Mouse (Mus musculus): ENCODE measurements around the gene Gm6337. TPM values are rescaled to one million over a fixed set of nuclear protein-coding genes. Genes with fewer than 3 reads are reported as not detected.
"Not testable (repeated sequence)": the region's sequence is repeated elsewhere in the genome, so short reads cannot be mapped to it uniquely, and the experiment has no call there.

Gm6337 gene
- not detected in 2 replicates for total RNA-seq (2015)
- total RNA-seq (2017): not detected in 2 replicates

- ATAC-seq (ENCODE audit: poor library complexity, severe bottlenecking): not testable (repeated sequence)
Measured at GRCm38 (mm10) chr14:6058167-6058566, at the start of gene Gm6337. Gene Gm6337, minus strand, starts transcription at chr14:6058267.

DNA sequence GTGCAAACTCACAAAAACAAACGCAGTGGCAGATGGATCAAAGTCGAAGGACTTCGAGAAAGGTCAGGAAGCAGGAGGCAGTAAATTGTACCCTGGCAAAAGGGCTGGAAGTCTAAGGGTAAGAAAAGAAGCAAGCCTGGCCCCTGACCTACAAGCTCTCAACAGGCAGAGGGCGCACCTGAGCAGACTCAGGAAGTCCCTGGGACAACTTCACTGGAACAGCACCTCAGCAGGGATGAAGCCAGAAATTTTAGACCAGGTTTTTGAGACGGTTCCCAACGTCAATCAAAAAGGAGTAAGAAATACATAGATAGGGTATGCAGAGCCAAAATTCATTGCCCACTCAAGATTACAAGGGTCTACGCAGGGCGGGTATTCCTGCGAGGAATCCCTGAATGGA is 49.4 kb upstream of the Gm6337 start:
- not testable (repeated sequence) for ATAC-seq (ENCODE audit: poor library complexity, severe bottlenecking)

GRCm38 (mm10) chr14:6093842-6094241 is 35.8 kb upstream of the Gm6337 start, which contains the start of gene Gm8206:
Gene Gm8206, minus strand, starts transcription at chr14:6093942.
- ATAC-seq (ENCODE audit: poor library complexity, severe bottlenecking): not testable (repeated sequence)

Other genes starting within 250 kb of the Gm6337 start
- gene Gm3424, start 227.9 kb downstream of the Gm6337 start, total RNA-seq (2015): not detected in 2 replicates
- not detected in 2 replicates for gene Gm3424, start 227.9 kb downstream of the Gm6337 start, total RNA-seq (2017)
- not detected in 2 replicates for gene Gm8237, start 177.9 kb downstream of the Gm6337 start, total RNA-seq (2015)
- not detected in 2 replicates for gene Gm8237, start 177.9 kb downstream of the Gm6337 start, total RNA-seq (2017)
- gene Gm3248, start 96.5 kb downstream of the Gm6337 start, total RNA-seq (2015): not detected in 2 replicates
- gene Gm3248, start 96.5 kb downstream of the Gm6337 start, total RNA-seq (2017): not detected in 2 replicates
- gene Gm3453, start 79.1 kb downstream of the Gm6337 start, total RNA-seq (2015): not detected in 2 replicates
- not detected in 2 replicates for gene Gm3453, start 79.1 kb downstream of the Gm6337 start, total RNA-seq (2017)
- not detected in 2 replicates for gene Gm8206, start 35.7 kb upstream of the Gm6337 start, total RNA-seq (2015)
- gene Gm8206, start 35.7 kb upstream of the Gm6337 start, total RNA-seq (2017): not detected in 2 replicates
- not detected in 2 replicates for gene Gm3468, start 50.4 kb upstream of the Gm6337 start, total RNA-seq (2015)
- not detected in 2 replicates for gene Gm3468, start 50.4 kb upstream of the Gm6337 start, total RNA-seq (2017)
- not detected in 2 replicates for gene Gm3476, start 67.5 kb upstream of the Gm6337 start, total RNA-seq (2015)
- not detected in 2 replicates for gene Gm3476, start 67.5 kb upstream of the Gm6337 start, total RNA-seq (2017)
- gene Gm21560, start 161.0 kb upstream of the Gm6337 start, total RNA-seq (2015): not detected in 2 replicates
- gene Gm21560, start 161.0 kb upstream of the Gm6337 start, total RNA-seq (2017): not detected in 2 replicates
- gene Gm3411, start 229.0 kb upstream of the Gm6337 start, total RNA-seq (2015): not detected in 2 replicates
- not detected in 2 replicates for gene Gm3411, start 229.0 kb upstream of the Gm6337 start, total RNA-seq (2017)
- not detected in 2 replicates for gene Gm21103, start 246.6 kb upstream of the Gm6337 start, total RNA-seq (2015)
- not detected in 2 replicates for gene Gm21103, start 246.6 kb upstream of the Gm6337 start, total RNA-seq (2017)

All from megakaryocyte, adult 5-6 weeks (primary cell).